Mouse (Mus musculus): ENCODE results near the gene Nfe2.

- TF ChIP-seq CTCF (IDR thresholded peaks at IDR 0.05; ENCODE audit: low read depth) (no peak), EP300 (optimal IDR thresholded peaks at IDR 0.05) (no peak)
Measured at GRCm38 (mm10) chr15:103253352-103253751, 4.9 kb downstream of the Nfe2 start.
